Mouse (Mus musculus) CD8-positive naive resting alpha-beta T cell, adult 57 days (primary cell): Measurements from ENCODE around the gene Marcksl1. TPM values are rescaled to one million over a fixed set of nuclear protein-coding genes. Genes with fewer than 3 reads are reported as not detected.

ENCODE experiments used
- total RNA-seq: library from RNA; stranded (reverse); gene quantifications from one replicate; pipeline ENCODE4 v1.2.4, GENCODE M21; 2023

The Marcksl1 gene
- 11.4 TPM for total RNA-seq

GRCm38 (mm10) chr4:129513086-129513767, at the start of gene Marcksl1:
Gene Marcksl1, plus strand, starts transcription at chr4:129513581.

GRCm38 (mm10) chr4:129490972-129491880, 22.2 kb upstream of the Marcksl1 start, which contains the start of the genes Tssk3 and Fam229a:
Gene Tssk3, minus strand, starts transcription at chr4:129491022.
Gene Fam229a, plus strand, starts transcription at chr4:129491190.

GRCm38 (mm10) chr4:129542592-129543141, 29.3 kb downstream of the Marcksl1 start, which contains the start of gene Hdac1:
Gene Hdac1, minus strand, starts transcription at chr4:129542713.

Other genes with a start within 250 kb of the Marcksl1 start
- gene Sync, start 226.0 kb upstream of the Marcksl1 start, total RNA-seq: not detected
- gene Rbbp4, start 178.2 kb upstream of the Marcksl1 start, total RNA-seq: 144 TPM
- gene Zbtb8os, start 177.9 kb upstream of the Marcksl1 start, total RNA-seq: 37.8 TPM
- 5.4 TPM for gene Zbtb8a, start 135.5 kb upstream of the Marcksl1 start, total RNA-seq
- gene Zbtb8b, start 72.7 kb upstream of the Marcksl1 start, total RNA-seq: not detected
- gene Bsdc1, start 52.0 kb upstream of the Marcksl1 start, total RNA-seq: 107 TPM
- gene Tssk3, start 22.6 kb upstream of the Marcksl1 start, total RNA-seq: not detected
- 3.3 TPM for gene Fam229a, start 22.4 kb upstream of the Marcksl1 start, total RNA-seq
- gene Hdac1, start 29.1 kb downstream of the Marcksl1 start, total RNA-seq: 118 TPM
- 906 TPM for gene Lck, start 60.1 kb downstream of the Marcksl1 start, total RNA-seq
- gene Fam167b, start 65.0 kb downstream of the Marcksl1 start, total RNA-seq: not detected
- gene Eif3i, start 87.1 kb downstream of the Marcksl1 start, total RNA-seq: 175 TPM
- 118 TPM for gene Tmem234, start 87.1 kb downstream of the Marcksl1 start, total RNA-seq
- gene Dcdc2b, start 100.7 kb downstream of the Marcksl1 start, total RNA-seq: 4.2 TPM
- gene Iqcc, start 105.5 kb downstream of the Marcksl1 start, total RNA-seq: 21.0 TPM
- 10.4 TPM for gene Ccdc28b, start 110.4 kb downstream of the Marcksl1 start, total RNA-seq
- 79.9 TPM for gene Txlna, start 127.5 kb downstream of the Marcksl1 start, total RNA-seq
- gene Kpna6, start 159.2 kb downstream of the Marcksl1 start, total RNA-seq: 32.0 TPM
- gene Tmem39b, start 183.3 kb downstream of the Marcksl1 start, total RNA-seq: 7.5 TPM
- gene Khdrbs1, start 228.7 kb downstream of the Marcksl1 start, total RNA-seq: 131 TPM